Mouse (Mus musculus): ENCODE results near the gene Plekha5. TPM values are rescaled to one million over a fixed set of nuclear protein-coding genes. Genes with fewer than 3 reads are reported as not detected.
A peak's percentile ranks its signal among the peaks of the same experiment; 100 is the strongest.

Plekha5 gene
- polyA plus RNA-seq, 1 experiment from 2014 or later = 39.9 TPM

DNA sequence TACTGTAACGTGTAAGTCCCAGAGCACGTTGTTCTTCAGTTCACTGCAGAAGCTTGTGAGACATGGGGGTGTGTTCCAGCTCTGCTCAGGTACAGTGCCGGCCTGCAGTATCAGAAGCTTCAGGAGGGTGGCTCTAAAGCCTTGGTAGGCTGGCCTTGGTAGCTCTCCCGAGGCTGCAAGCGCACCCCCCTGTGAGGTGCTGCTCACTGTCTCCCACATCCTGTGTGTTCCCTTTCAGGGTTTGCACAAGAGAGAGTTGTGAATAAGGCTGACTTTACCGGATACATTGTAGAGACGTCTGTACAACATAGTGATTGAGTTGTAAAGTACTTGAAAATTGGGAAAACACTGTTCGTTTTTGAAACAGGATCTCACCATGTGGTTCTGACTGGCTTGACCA is 122.2 kb downstream of the Plekha5 start:
- Histone ChIP-seq H3K4me3 (replicated peaks) (no peak overlapping the region), H3K4me2 (replicated peaks) (no peak overlapping the region), H3K9me3 (no peaks in the 10 kb centered on the region), H3K27ac (no peak overlapping the region), H3K27me3 (no peaks in the 10 kb centered on the region), H3K36me3 (peaks cover 54% of the 10 kb centered on the region), H3K9ac (replicated peaks) (no peak overlapping the region), H3K4me1 (replicated peaks) (peaks cover 17% of the 10 kb centered on the region)
- no peak for ATAC-seq
- WGBS = 89% methylated on average over 8 of the region's 8 CpGs

DNA sequence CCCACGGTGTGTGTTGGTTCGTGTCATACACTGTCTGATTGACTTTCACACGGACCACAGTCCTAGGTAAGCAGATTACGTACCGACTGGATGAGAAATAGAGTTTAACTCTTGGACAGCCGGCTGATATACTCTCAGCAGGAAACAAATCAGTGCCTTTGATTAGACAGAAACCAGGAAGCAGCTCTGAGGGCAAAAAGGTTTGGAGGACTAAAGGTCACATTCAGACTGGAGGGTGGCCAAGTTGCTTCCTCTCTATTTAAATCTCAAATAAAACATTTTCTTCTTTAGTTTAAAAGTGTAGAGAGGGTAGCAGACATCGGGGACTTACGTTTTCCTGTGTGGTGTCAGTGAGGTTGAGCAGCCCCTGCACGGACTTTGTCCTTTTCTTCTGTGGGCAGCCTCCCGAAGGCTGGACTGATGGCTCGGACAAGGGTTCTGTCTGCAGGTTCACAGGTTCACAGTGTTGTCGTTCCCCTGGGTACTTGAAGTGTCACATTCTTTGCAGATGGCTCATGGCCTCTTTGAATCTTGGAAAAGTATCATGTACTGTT is 122.9 kb downstream of the Plekha5 start:
- peak overlapping the region; percentile 47 for H3K27ac ChIP-seq

DNA sequence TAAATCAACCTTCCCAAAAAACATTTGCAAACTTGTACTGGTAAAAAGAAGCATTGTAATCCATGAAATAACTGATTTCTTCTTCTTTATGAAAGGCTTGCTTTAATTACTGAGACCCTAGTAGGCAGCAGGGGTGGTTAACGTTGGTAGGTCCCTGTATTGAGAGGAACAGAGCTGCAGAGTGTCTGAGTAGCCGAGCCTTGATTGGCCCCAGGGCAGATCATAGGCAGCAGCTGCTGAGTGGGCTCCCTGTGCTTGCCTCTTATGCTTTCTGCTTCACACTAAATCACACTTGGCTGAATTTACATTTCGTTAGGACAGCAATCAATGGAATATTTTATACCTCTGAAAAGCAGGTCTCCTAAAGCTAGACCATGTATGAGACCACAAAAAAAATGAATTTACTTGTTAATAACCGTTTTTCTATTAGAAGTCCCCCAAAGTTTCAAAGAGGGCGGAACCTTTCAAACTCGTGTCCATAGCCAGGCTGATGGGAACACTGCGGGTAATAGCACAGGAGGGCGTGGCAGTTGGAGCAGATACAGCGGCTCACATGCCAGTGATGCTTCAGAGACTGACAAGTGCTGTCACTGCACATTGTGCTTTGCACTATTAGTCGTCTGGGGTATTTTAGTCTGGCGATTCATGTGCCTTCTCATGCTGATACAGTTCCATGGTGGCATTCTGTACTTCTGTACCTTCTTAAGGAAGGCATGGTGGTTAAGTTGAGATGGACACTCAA is 123.5 kb downstream of the Plekha5 start:
- Histone ChIP-seq H3K9me3 (no peaks in the 10 kb centered on the region), H3K27ac (peak overlapping the region; percentile 2; the same call in 1 of the 2 replicates), H3K36me3 (peaks cover 63% of the 10 kb centered on the region), H3K4me1 (replicated peaks) (peaks cover 17% of the 10 kb centered on the region), H3K27me3 (no peaks in the 10 kb centered on the region), H3K4me3 (replicated peaks) (no peak overlapping the region), H3K4me2 (replicated peaks) (no peak overlapping the region), H3K9ac (replicated peaks) (no peak overlapping the region)
- WGBS = 77% methylated on average over 11 of the region's 11 CpGs
- ATAC-seq = peak; percentile 77

More for the DNA sequence above, 122.9 kb downstream of the Plekha5 start:
- H3K4me2 ChIP-seq (replicated peaks) = no peak overlapping the region
- no peaks in the 10 kb centered on the region for H3K27me3 ChIP-seq
- 69% methylated on average over 12 of the region's 12 CpGs for WGBS
- no peak overlapping the region for H3K4me3 ChIP-seq (replicated peaks)
- ATAC-seq = no peak
- H3K9ac ChIP-seq (replicated peaks) = no peak overlapping the region
- peaks cover 17% of the 10 kb centered on the region for H3K4me1 ChIP-seq (replicated peaks)
- peaks cover 59% of the 10 kb centered on the region for H3K36me3 ChIP-seq
- H3K9me3 ChIP-seq = no peaks in the 10 kb centered on the region

DNA sequence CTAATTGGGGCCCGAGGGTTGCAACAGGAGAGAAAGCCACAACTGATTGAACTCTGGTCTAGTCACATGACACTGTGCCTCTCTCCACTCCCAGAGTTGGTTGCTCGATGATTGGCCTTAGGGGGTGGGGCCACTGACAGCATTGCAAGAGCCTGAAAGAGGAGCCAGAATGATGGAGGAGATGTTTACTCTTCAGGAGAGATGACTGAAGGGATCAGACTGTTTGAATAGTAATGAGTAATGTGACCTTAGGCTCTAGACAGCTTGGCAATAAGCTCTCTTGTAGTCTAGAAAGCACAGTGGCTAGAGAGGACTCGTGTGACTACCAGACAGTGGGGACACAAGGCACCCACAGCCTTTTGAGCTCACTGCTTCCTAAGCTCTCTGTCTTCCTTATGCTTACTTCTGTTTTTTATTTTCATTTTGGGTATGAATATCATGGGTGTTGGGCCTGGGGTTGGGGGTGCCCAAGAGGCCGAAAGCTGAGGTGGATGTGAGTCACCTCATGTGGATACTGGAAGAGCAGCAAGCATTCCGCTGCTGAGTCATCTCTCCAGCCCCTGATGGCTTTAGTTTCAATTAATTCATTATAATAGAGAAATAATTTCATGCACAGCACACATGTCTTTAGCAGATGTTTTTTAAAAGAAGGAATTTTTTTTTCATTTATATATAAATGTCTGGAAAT is 124.4 kb downstream of the Plekha5 start:
- ATAC-seq = 0 out of 2 replicates have a peak, but pooled peaks have one; percentile 37
- H3K36me3 ChIP-seq = peaks cover 64% of the 10 kb centered on the region
- H3K9me3 ChIP-seq = no peaks in the 10 kb centered on the region
- no peak overlapping the region for H3K9ac ChIP-seq (replicated peaks)
- peaks cover 17% of the 10 kb centered on the region for H3K4me1 ChIP-seq (replicated peaks)
- no peak overlapping the region for H3K4me2 ChIP-seq (replicated peaks)
- H3K4me3 ChIP-seq (replicated peaks) = no peak overlapping the region
- WGBS = 73% methylated on average over 5 of the region's 5 CpGs
- no peaks in the 10 kb centered on the region for H3K27me3 ChIP-seq
- no peak overlapping the region; the same call in 1 of the 2 replicates for H3K27ac ChIP-seq

DNA sequence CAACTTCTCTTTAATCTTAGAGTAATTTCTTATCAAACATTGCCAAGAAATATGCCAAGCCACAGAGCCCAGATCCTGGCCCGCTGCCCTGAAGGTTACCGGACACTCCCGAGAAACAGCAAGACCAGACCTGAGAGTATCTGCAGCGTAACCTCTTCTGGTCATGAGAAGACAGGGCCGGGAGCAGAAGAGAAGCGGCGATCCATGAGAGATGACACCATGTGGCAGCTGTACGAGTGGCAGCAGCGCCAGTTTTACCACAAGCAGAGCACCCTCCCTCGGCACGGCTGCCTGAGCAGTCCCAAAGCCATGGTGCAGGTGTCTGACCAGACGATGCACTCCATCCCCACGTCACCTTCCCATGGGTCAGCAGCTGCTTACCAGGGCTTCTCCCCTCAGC is 126.9 kb downstream of the Plekha5 start:
- Histone ChIP-seq H3K36me3 (peaks cover 48% of the 10 kb centered on the region), H3K4me3 (replicated peaks) (no peak overlapping the region), H3K9me3 (no peaks in the 10 kb centered on the region), H3K4me2 (replicated peaks) (no peak overlapping the region), H3K4me1 (replicated peaks) (peaks cover 17% of the 10 kb centered on the region), H3K27ac (no peak overlapping the region), H3K27me3 (no peaks in the 10 kb centered on the region), H3K9ac (replicated peaks) (no peak overlapping the region)
- 91% methylated on average over 13 of the region's 13 CpGs for WGBS
- no peak for ATAC-seq

DNA sequence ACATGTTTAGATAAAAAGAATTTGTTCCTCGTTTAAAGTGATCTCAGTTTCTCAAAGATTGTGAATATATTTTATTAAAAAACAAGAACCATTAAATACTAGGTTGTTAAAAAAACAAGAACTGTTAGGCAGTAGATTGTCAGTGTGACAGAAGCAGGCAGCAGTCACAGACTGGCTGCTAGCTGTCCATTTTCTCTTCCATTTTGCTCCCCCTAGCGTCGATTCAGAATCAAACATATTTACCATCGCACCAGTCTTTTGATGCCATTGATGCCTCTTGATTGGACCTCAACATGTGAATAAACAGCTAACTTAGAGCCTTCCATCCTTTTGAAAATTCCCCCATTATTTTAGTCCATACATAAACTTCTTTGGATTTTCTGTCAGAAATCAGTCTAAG is 130.4 kb downstream of the Plekha5 start:
- no peak overlapping the region for H3K4me3 ChIP-seq (replicated peaks)
- peaks cover 42% of the 10 kb centered on the region for H3K36me3 ChIP-seq
- no peaks in the 10 kb centered on the region for H3K9me3 ChIP-seq
- no peak overlapping the region for H3K27ac ChIP-seq
- H3K4me2 ChIP-seq (replicated peaks) = no peak overlapping the region
- H3K27me3 ChIP-seq = no peaks in the 10 kb centered on the region
- ATAC-seq = peak; percentile 62; the same call in 1 of the 2 replicates
- no peak overlapping the region for H3K9ac ChIP-seq (replicated peaks)
- WGBS = 63% methylated on average over 4 of the region's 4 CpGs
- no peaks in the 10 kb centered on the region for H3K4me1 ChIP-seq (replicated peaks)

DNA sequence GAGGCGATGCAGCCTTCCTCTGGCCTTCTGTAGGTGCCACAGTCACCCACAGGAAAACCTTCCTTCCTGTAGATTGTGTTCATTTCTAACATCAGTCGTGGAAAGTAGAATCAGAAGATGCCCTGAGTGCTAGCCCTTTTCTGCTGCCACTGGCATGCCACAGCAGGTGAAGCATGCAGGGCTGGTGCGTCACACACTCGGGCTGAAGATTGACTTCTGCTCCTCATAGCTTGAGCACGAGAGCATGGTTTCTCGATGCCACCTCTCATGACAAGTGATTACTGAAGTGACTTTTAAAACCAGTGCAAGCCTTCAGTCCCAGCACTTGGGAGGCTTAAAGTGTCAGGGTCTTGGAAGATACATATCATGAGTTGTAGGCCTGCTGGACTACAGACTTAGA is 135.6 kb downstream of the Plekha5 start:
- Histone ChIP-seq H3K27ac (no peak overlapping the region), H3K9me3 (no peaks in the 10 kb centered on the region), H3K4me1 (replicated peaks) (peaks cover 7% of the 10 kb centered on the region; the same call in 1 of the 2 replicates), H3K36me3 (peaks cover 18% of the 10 kb centered on the region), H3K4me2 (replicated peaks) (no peak overlapping the region), H3K4me3 (replicated peaks) (no peak overlapping the region), H3K27me3 (no peaks in the 10 kb centered on the region), H3K9ac (replicated peaks) (0 out of 2 replicates have a peak overlapping the region, but pooled peaks have one; percentile 6)
- WGBS = 90% methylated on average over 6 of the region's 6 CpGs
- no peak for ATAC-seq

DNA sequence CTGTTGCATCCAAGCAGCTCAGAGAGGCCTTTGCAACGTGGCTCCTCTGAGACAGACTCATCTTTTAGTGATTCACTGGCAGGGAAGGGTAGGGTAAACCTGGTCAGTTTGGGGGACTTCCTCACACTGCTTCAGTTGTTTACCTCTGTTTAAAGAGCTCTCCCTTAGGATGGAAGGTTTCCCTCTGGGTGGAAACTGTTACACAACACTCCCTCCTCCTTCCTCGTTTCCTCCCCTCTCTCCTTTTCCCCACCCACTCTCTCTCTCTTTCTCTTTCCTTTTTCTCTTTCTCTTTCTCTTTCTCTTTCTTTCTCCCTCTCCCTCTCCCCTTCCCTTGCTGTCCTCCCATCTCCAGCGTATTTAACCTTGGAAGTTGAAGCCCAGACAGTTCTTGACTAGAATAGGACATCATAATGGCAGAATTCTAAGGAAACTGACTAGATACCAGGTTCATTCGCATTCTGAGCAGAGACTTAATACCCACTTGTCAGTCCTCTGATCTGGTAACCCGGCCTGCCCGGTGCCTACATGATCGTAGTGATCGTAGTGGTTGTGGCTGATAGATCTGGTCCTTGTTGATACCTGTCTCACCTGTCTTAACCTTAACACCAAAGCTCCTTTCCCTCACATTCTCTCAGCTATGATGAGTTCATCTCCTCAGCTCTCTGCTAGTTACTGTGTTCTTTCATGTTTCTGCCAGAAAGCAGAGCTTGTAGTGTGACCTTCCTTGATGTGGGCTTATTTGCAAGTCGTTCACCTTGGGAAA is 137.5 kb downstream of the Plekha5 start:
- peak overlapping the region; percentile 45; the same call in 1 of the 2 replicates for H3K27ac ChIP-seq
- WGBS = 87% methylated on average over 9 of the region's 9 CpGs
- 0 out of 2 replicates have a peak, but pooled peaks have one; percentile 15 for ATAC-seq

DNA sequence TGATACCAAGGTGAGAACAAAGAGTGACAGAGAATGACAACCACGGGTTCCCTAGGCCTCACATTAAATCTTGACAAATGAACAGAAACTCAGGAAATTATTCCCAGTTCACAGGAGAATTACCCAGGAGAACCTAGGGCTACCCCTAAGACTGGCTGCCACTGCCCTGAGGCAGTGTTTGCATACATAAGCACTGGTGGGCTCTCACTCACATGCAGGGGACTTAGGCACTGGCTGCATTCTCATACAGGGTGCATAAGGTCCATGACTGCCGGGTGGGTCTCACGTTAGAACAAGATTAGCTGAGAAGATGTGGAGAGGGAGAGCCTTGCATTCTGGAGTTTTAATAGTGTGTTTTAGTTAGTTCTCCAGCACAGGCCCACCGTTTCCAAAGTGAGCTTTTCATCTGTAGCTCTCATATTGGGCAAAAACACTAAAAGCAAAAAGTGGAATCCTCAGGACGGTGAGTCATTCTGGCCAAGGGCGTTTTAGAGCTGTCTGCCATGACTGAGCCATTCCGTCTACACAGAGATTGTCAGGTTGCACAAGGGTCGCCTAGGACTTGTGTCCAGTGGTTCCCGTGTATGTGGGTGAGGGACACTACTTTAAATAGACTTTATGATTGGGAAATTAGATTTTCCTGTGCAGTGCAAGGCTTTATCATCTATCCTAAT is 138.2 kb downstream of the Plekha5 start:
- H3K27me3 ChIP-seq = no peaks in the 10 kb centered on the region
- peak overlapping the region; percentile 45; the same call in 1 of the 2 replicates for H3K27ac ChIP-seq
- no peak overlapping the region for H3K9ac ChIP-seq (replicated peaks)
- ATAC-seq = peak; percentile 57; the same call in 1 of the 2 replicates
- no peak overlapping the region for H3K4me2 ChIP-seq (replicated peaks)
- peaks cover 14% of the 10 kb centered on the region for H3K36me3 ChIP-seq
- peaks cover 7% of the 10 kb centered on the region; the same call in 1 of the 2 replicates for H3K4me1 ChIP-seq (replicated peaks)
- no peak overlapping the region for H3K4me3 ChIP-seq (replicated peaks)
- no peaks in the 10 kb centered on the region for H3K9me3 ChIP-seq
- WGBS = 89% methylated on average over 9 of the region's 9 CpGs

More for the DNA sequence above, 137.5 kb downstream of the Plekha5 start:
- H3K9ac ChIP-seq (replicated peaks) = no peak overlapping the region
- H3K4me2 ChIP-seq (replicated peaks) = no peak overlapping the region
- H3K4me1 ChIP-seq (replicated peaks) = peaks cover 7% of the 10 kb centered on the region; the same call in 1 of the 2 replicates
- H3K27me3 ChIP-seq = no peaks in the 10 kb centered on the region
- peaks cover 17% of the 10 kb centered on the region for H3K36me3 ChIP-seq
- no peaks in the 10 kb centered on the region for H3K9me3 ChIP-seq
- H3K4me3 ChIP-seq (replicated peaks) = no peak overlapping the region

DNA sequence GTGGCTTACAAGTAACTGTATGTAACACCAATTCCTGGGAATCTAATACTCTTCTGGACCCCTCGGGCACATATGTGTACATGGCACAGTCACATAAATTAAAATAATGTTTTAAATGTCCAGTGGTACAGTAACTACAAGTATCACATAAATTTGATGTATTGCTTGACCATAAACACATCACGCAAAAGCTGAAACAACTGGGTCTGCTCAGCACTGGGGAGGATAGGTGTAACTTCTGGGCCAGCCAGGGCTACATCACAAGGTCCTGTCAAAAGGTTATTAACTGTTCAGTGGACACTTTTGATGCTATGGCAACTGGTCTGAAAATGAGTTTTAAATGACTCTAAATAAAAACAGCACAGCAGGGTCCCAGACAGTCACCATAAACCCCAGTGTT is 143.3 kb downstream of the Plekha5 start:
- Histone ChIP-seq H3K27me3 (no peaks in the 10 kb centered on the region), H3K36me3 (peaks cover 27% of the 10 kb centered on the region), H3K4me1 (replicated peaks) (no peaks in the 10 kb centered on the region), H3K4me2 (replicated peaks) (no peak overlapping the region), H3K4me3 (replicated peaks) (no peak overlapping the region), H3K9ac (replicated peaks) (no peak overlapping the region), H3K27ac (no peak overlapping the region), H3K9me3 (no peaks in the 10 kb centered on the region)
- no peak for ATAC-seq
- 97% methylated on average over 2 of the region's 2 CpGs for WGBS

DNA sequence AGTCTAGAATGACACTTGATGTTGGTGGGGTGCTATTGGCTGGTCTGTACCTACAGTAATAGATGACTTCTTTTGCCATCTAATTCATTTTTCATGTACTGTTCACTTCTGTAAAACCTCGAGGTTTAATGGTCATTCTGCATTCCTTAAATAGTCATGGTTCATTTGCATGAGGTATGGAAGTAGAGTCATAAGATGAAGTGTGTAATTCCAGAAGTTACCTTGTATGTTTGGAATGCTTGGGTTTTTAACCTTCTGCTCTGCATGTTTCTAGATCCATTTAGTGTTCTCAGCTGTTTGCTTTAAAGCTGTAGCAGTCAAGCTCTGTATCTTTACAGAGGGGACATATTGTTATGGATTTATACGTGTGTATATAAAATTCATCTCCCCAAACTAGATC is 144.0 kb downstream of the Plekha5 start:
- Histone ChIP-seq H3K4me1 (replicated peaks) (no peaks in the 10 kb centered on the region), H3K4me3 (replicated peaks) (no peak overlapping the region), H3K9me3 (no peaks in the 10 kb centered on the region), H3K36me3 (peaks cover 34% of the 10 kb centered on the region), H3K9ac (replicated peaks) (no peak overlapping the region), H3K4me2 (replicated peaks) (no peak overlapping the region), H3K27me3 (no peaks in the 10 kb centered on the region), H3K27ac (no peak overlapping the region)
- 81% methylated on average over 2 of the region's 2 CpGs for WGBS
- ATAC-seq = no peak
